Mouse (Mus musculus) gastrocnemius, postnatal 4 days (tissue): Measurements from ENCODE around the gene Smg7. TPM values are rescaled to one million over a fixed set of nuclear protein-coding genes. Genes with fewer than 3 reads are reported as not detected.
A peak's percentile ranks its signal among the peaks of the same experiment; 100 is the strongest.

ENCODE experiments used
- DNase-seq, 2 experiments: peaks; one replicate each; pipeline ENCODE4 v3.0.0; 2021 to 2022; ENCODE audit warnings: low spot score in 2 of 2, mixed read lengths in 2 of 2
- total RNA-seq, 2 experiments: library from RNA; stranded (reverse); gene quantifications; 2 replicates each; pipeline ENCODE4 v1.2.3; 2021

Gene Smg7
- total RNA-seq, 2 experiments from 2014 or later: 43.2 to 54.7 TPM

GRCm38 (mm10) chr1:152841057-152841456 lies 61.4 kb downstream of the Smg7 start:
- DNase-seq: no peak

- no peak for DNase-seq
These were observed 62.1 kb downstream of the Smg7 start for GRCm38 (mm10) chr1:152840343-152840742.

GRCm38 (mm10) chr1:152838841-152839240 lies 63.6 kb downstream of the Smg7 start:
- no peak for DNase-seq

- DNase-seq: no peak
These were observed 64.3 kb downstream of the Smg7 start for GRCm38 (mm10) chr1:152838026-152838702.

- no peak for DNase-seq
These were observed 67.4 kb downstream of the Smg7 start for GRCm38 (mm10) chr1:152835061-152835460.

- no peak for DNase-seq
These were observed 70.1 kb downstream of the Smg7 start for GRCm38 (mm10) chr1:152832316-152832715.

- no peak for DNase-seq
These were observed 70.8 kb downstream of the Smg7 start for GRCm38 (mm10) chr1:152831619-152832018.

GRCm38 (mm10) chr1:152831003-152831402 lies 71.4 kb downstream of the Smg7 start:
- no peak for DNase-seq

GRCm38 (mm10) chr1:152830054-152830453 lies 72.4 kb downstream of the Smg7 start:
- no peak for DNase-seq

GRCm38 (mm10) chr1:152828637-152829355 lies 73.7 kb downstream of the Smg7 start:
- DNase-seq: no peak

GRCm38 (mm10) chr1:152828168-152828567 lies 74.3 kb downstream of the Smg7 start:
- no peak for DNase-seq

- no peak for DNase-seq
These were observed 76.0 kb downstream of the Smg7 start for GRCm38 (mm10) chr1:152826446-152826845.

GRCm38 (mm10) chr1:152824206-152824605 lies 78.2 kb downstream of the Smg7 start:
- no peak for DNase-seq

- DNase-seq: no peak
These were observed 80.7 kb downstream of the Smg7 start for GRCm38 (mm10) chr1:152821746-152822145.

GRCm38 (mm10) chr1:152820911-152821695 lies 81.3 kb downstream of the Smg7 start:
- no peak for DNase-seq

GRCm38 (mm10) chr1:152819558-152819957 lies 82.9 kb downstream of the Smg7 start:
- no peak for DNase-seq

- no peak for DNase-seq
These were observed 84.7 kb downstream of the Smg7 start for GRCm38 (mm10) chr1:152817794-152818193.

- DNase-seq: no peak
These were observed 85.2 kb downstream of the Smg7 start for GRCm38 (mm10) chr1:152817027-152817769.

GRCm38 (mm10) chr1:152815265-152815701 lies 87.2 kb downstream of the Smg7 start:
- DNase-seq: peak in 1 of 2 experiments; percentile 35

- no peak for DNase-seq
These were observed 91.7 kb downstream of the Smg7 start for GRCm38 (mm10) chr1:152810533-152811439.
